Mouse (Mus musculus): ENCODE measurements around the gene Ppp1r36. TPM values are rescaled to one million over a fixed set of nuclear protein-coding genes. Genes with fewer than 3 reads are reported as not detected.

The Ppp1r36 gene
- polyA plus RNA-seq, 1 experiment: not detected

DNA sequence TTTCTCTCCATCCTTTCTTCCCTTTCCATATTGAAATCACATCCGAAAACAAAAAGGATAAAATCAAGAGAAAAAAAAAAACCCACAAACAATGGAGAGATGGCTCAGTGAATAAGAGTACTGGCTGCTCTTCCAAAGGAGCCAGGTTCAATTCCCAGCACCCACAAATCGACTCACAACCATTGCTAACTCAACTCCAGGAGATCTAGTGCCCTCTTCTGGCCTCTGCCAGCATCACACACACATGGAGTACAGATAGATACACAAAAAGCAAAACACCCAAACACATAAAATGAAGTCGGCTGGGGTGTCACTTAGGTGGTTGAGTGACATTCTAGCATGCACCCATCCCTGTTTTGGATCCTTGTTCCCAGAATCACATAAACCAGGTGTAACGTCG lies 1.0 kb downstream of the Ppp1r36 start:
- DNase-seq: no peak
- Histone ChIP-seq H3K27ac (ENCODE audit: control insufficient read depth, insufficient read depth, low read length) (no peak overlapping the region), H3K27me3 (ENCODE audit: control insufficient read depth, insufficient read depth, low read length) (no peaks in the 10 kb centered on the region; the same call in 1 of the 2 replicates), H3K4me1 (replicated peaks; ENCODE audit: control insufficient read depth, insufficient read depth, low read length) (no peaks in the 10 kb centered on the region), H3K36me3 (ENCODE audit: control insufficient read depth, insufficient read depth, low read length) (no peaks in the 10 kb centered on the region), H3K4me3 (ENCODE audit: control insufficient read depth, insufficient read depth, low read length) (no peak overlapping the region)
- 94% methylated on average over 5 of the region's 5 CpGs for WGBS
- TF ChIP-seq CTCF (IDR thresholded peaks at IDR 0.05; ENCODE audit: borderline replicate concordance, control insufficient read depth, extremely low read depth, insufficient read depth, low read length, poor library complexity) (no peak), POLR2A (IDR thresholded peaks at IDR 0.05; ENCODE audit: control insufficient read depth, extremely low read depth, insufficient read depth, low read length, poor library complexity) (no peak)

DNA sequence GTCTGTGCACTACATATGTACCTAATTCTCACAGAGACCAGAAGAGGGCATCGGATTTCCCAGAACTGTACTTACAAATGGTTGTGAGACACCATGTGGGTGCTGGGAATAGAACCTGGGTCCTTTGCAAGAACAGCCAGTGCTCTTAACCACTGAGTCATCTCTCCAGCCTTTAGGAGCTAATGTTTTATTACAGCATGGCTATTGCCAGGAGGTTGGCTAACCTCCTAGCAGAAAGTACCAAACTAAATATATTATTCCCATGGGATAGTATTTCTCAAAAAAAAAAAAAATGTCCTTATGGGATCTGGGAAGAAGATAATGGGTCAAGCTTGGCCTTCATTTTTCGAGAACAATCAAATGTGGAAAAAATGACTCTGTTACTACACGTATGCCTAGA lies 7.9 kb downstream of the Ppp1r36 start:
- H3K4me3 ChIP-seq (ENCODE audit: control insufficient read depth, insufficient read depth, low read length): no peak overlapping the region
- no peaks in the 10 kb centered on the region for H3K27me3 ChIP-seq (ENCODE audit: control insufficient read depth, insufficient read depth, low read length)
- WGBS: 96% methylated on average over 3 of the region's 3 CpGs
- no peak for DNase-seq
- H3K27ac ChIP-seq (ENCODE audit: control insufficient read depth, insufficient read depth, low read length): no peak overlapping the region
- TF ChIP-seq CTCF (IDR thresholded peaks at IDR 0.05; ENCODE audit: borderline replicate concordance, control insufficient read depth, extremely low read depth, insufficient read depth, low read length, poor library complexity): no peak
- no peak for TF ChIP-seq POLR2A (IDR thresholded peaks at IDR 0.05; ENCODE audit: control insufficient read depth, extremely low read depth, insufficient read depth, low read length, poor library complexity)
- H3K4me1 ChIP-seq (replicated peaks; ENCODE audit: control insufficient read depth, insufficient read depth, low read length): no peaks in the 10 kb centered on the region
- no peaks in the 10 kb centered on the region for H3K36me3 ChIP-seq (ENCODE audit: control insufficient read depth, insufficient read depth, low read length)

DNA sequence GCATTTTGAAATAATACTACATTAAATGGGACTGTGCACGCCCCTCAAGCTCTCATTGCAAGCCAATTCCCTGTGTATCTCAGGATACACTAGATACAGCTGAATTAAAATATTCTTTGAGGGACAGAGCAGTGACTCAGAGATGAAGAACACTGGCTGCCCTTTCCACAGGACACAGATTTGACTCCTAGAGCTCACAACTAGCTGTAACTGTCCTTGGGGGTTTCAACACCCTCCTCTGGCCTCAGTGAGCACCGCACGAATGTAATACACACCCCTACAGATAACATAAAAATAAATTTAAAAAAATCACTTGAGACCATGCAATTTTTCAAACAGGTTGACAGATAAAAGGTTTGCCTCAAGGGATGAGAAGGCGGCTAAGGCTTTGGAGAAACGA lies 10.2 kb downstream of the Ppp1r36 start:
- Histone ChIP-seq H3K4me1 (replicated peaks; ENCODE audit: control insufficient read depth, insufficient read depth, low read length) (no peaks in the 10 kb centered on the region), H3K27ac (ENCODE audit: control insufficient read depth, insufficient read depth, low read length) (no peak overlapping the region), H3K27me3 (ENCODE audit: control insufficient read depth, insufficient read depth, low read length) (no peaks in the 10 kb centered on the region), H3K4me3 (ENCODE audit: control insufficient read depth, insufficient read depth, low read length) (no peak overlapping the region), H3K36me3 (ENCODE audit: control insufficient read depth, insufficient read depth, low read length) (no peaks in the 10 kb centered on the region)
- DNase-seq: no peak
- WGBS: 77% methylated on average over 5 of the region's 5 CpGs
- TF ChIP-seq CTCF (IDR thresholded peaks at IDR 0.05; ENCODE audit: borderline replicate concordance, control insufficient read depth, extremely low read depth, insufficient read depth, low read length, poor library complexity): no peak
- TF ChIP-seq POLR2A (IDR thresholded peaks at IDR 0.05; ENCODE audit: control insufficient read depth, extremely low read depth, insufficient read depth, low read length, poor library complexity): no peak

DNA sequence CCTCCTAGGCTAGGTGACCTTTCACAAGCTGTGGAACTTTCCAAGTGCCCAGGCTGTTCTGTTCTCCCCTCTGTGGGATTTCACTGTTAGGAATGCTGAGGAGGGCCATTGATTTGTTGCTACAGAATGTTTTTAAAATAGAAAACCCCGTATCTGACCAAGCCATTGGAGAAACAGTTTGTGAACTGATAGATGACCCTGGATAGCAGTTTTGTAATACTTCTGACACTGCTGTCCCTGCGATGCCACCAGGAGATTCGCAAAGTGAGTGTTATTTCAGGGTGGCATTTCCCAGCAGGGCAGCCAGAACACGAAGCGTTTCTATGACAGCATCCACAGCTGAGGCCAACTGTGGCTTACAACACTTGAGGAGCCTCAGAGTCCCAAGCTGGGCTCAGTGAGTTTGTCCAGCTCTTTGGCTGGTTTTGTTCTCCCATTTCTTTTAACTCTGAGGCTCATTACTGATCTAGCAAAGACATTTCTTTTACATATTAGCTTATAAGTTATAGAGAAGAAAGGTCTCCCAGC lies 13.6 kb downstream of the Ppp1r36 start:
- no peaks in the 10 kb centered on the region for H3K36me3 ChIP-seq (ENCODE audit: control insufficient read depth, insufficient read depth, low read length)
- WGBS: 77% methylated on average over 5 of the region's 5 CpGs
- no peak for DNase-seq
- H3K27me3 ChIP-seq (ENCODE audit: control insufficient read depth, insufficient read depth, low read length): no peaks in the 10 kb centered on the region
- H3K27ac ChIP-seq (ENCODE audit: control insufficient read depth, insufficient read depth, low read length): no peak overlapping the region
- TF ChIP-seq POLR2A (IDR thresholded peaks at IDR 0.05; ENCODE audit: control insufficient read depth, extremely low read depth, insufficient read depth, low read length, poor library complexity): no peak
- TF ChIP-seq CTCF (IDR thresholded peaks at IDR 0.05; ENCODE audit: borderline replicate concordance, control insufficient read depth, extremely low read depth, insufficient read depth, low read length, poor library complexity): no peak
- H3K4me3 ChIP-seq (ENCODE audit: control insufficient read depth, insufficient read depth, low read length): no peak overlapping the region
- H3K4me1 ChIP-seq (replicated peaks; ENCODE audit: control insufficient read depth, insufficient read depth, low read length): no peaks in the 10 kb centered on the region

DNA sequence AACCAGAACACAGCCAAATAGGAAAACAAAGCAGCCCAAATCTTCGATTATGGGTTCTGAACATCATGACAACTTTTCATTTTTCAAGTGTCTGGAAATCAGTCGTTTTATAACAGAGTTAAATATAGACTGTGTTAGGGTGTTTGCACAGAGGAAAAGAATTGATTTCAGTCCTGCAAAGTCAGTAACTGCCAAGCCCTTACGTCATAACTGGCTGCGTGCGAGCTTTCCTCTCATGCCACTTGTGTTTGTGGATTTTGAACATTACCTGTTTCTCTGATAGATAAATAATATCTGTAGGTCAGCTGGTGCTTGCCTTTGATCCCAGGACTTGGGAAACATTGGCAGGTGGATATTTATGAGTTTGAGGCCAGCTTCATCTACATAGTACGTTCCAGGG lies 14.1 kb downstream of the Ppp1r36 start:
- Histone ChIP-seq H3K27me3 (ENCODE audit: control insufficient read depth, insufficient read depth, low read length) (no peaks in the 10 kb centered on the region), H3K4me1 (replicated peaks; ENCODE audit: control insufficient read depth, insufficient read depth, low read length) (no peaks in the 10 kb centered on the region), H3K36me3 (ENCODE audit: control insufficient read depth, insufficient read depth, low read length) (no peaks in the 10 kb centered on the region), H3K27ac (ENCODE audit: control insufficient read depth, insufficient read depth, low read length) (no peak overlapping the region), H3K4me3 (ENCODE audit: control insufficient read depth, insufficient read depth, low read length) (no peak overlapping the region)
- no peak for TF ChIP-seq POLR2A (IDR thresholded peaks at IDR 0.05; ENCODE audit: control insufficient read depth, extremely low read depth, insufficient read depth, low read length, poor library complexity)
- no peak for TF ChIP-seq CTCF (IDR thresholded peaks at IDR 0.05; ENCODE audit: borderline replicate concordance, control insufficient read depth, extremely low read depth, insufficient read depth, low read length, poor library complexity)
- DNase-seq: no peak
- WGBS: 80% methylated on average over 6 of the region's 6 CpGs

DNA sequence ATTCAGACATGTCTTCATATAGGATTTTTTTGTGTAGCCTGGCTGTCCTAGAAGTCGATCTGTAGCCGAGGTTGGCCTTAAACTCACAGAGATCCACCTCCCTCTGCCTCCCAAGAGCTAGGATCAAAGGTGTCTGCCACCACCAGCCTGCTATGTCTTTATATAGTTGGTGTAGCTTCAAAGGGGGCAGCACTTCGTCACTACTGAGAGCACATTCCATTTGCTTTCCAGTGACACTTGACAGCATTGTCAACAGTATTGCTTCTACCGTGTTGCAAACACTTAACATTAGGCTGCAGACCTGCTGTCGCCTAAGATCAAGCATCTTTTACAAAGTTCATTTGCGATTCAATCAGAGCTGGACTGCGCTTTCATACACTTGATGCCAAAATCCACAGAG lies 16.8 kb downstream of the Ppp1r36 start:
- no peak for DNase-seq
- WGBS: 70% methylated on average over 7 of the region's 7 CpGs
- no peak for TF ChIP-seq CTCF (IDR thresholded peaks at IDR 0.05; ENCODE audit: borderline replicate concordance, control insufficient read depth, extremely low read depth, insufficient read depth, low read length, poor library complexity)
- no peak for TF ChIP-seq POLR2A (IDR thresholded peaks at IDR 0.05; ENCODE audit: control insufficient read depth, extremely low read depth, insufficient read depth, low read length, poor library complexity)
- no peak overlapping the region for H3K4me3 ChIP-seq (ENCODE audit: control insufficient read depth, insufficient read depth, low read length)
- no peaks in the 10 kb centered on the region for H3K27me3 ChIP-seq (ENCODE audit: control insufficient read depth, insufficient read depth, low read length)
- H3K36me3 ChIP-seq (ENCODE audit: control insufficient read depth, insufficient read depth, low read length): no peaks in the 10 kb centered on the region
- no peaks in the 10 kb centered on the region for H3K4me1 ChIP-seq (replicated peaks; ENCODE audit: control insufficient read depth, insufficient read depth, low read length)
- H3K27ac ChIP-seq (ENCODE audit: control insufficient read depth, insufficient read depth, low read length): no peak overlapping the region

DNA sequence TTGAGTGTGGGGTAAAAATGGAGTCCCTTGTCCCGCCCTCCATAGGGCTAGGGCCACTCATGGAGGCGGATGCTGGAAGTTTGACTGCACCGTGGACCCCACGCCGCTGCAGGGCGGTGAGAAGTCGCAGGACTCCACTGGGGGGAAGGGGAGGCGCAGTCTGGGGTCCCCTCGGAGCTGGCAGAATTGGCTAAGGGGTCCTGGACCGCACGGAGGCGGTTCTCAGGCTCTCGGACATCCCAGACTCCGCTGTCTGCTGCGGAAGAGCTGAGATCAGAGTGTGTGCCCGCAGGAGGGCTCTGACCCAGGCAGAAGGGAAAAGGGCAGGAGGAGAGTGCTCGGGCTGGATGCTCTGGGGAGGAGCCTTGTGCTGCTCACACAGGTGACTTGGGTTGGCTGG lies 17.7 kb downstream of the Ppp1r36 start:
- no peak for DNase-seq
- no peak overlapping the region for H3K4me3 ChIP-seq (ENCODE audit: control insufficient read depth, insufficient read depth, low read length)
- no peak overlapping the region for H3K27ac ChIP-seq (ENCODE audit: control insufficient read depth, insufficient read depth, low read length)
- TF ChIP-seq CTCF (IDR thresholded peaks at IDR 0.05; ENCODE audit: borderline replicate concordance, control insufficient read depth, extremely low read depth, insufficient read depth, low read length, poor library complexity) (no peak), POLR2A (IDR thresholded peaks at IDR 0.05; ENCODE audit: control insufficient read depth, extremely low read depth, insufficient read depth, low read length, poor library complexity) (no peak)
- no peaks in the 10 kb centered on the region for H3K4me1 ChIP-seq (replicated peaks; ENCODE audit: control insufficient read depth, insufficient read depth, low read length)
- H3K36me3 ChIP-seq (ENCODE audit: control insufficient read depth, insufficient read depth, low read length): no peaks in the 10 kb centered on the region
- H3K27me3 ChIP-seq (ENCODE audit: control insufficient read depth, insufficient read depth, low read length): no peaks in the 10 kb centered on the region
- 27% methylated on average over 17 of the region's 17 CpGs for WGBS

Data from thymus, adult 2 months (tissue).